Mouse (Mus musculus): Measurements from ENCODE around the gene Myoz1. TPM values are rescaled to one million over a fixed set of nuclear protein-coding genes. Genes with fewer than 3 reads are reported as not detected.
"Not testable (repeated sequence)": the region's sequence is repeated elsewhere in the genome, so short reads cannot be mapped to it uniquely, and the experiment has no call there.

Myoz1 gene
- total RNA-seq (2021) = not detected in 2 replicates
- long read RNA-seq, experiment 1, partial matches to known transcripts = 0 of 2 reads
- long read RNA-seq, experiment 1, other reads (novel, unspliced or antisense) = 0 of 2 reads
- long read RNA-seq, experiment 2 = 0 reads

- no peak for DNase-seq
Measured at GRCm38 (mm10) chr14:20656361-20656760, at the start of gene Myoz1. Gene Myoz1, minus strand, starts transcription at chr14:20656540.

GRCm38 (mm10) chr14:20703461-20703860 lies 47.1 kb upstream of the Myoz1 start:
- not testable (repeated sequence) for DNase-seq

GRCm38 (mm10) chr14:20702741-20703381 lies 46.5 kb upstream of the Myoz1 start, which contains the start of gene Chchd1:
Gene Chchd1, plus strand, starts transcription at chr14:20703006.
- DNase-seq = peak; percentile 96

GRCm38 (mm10) chr14:20702096-20702740 lies 45.9 kb upstream of the Myoz1 start:
- no peak for DNase-seq

- no peak for DNase-seq
Measured at GRCm38 (mm10) chr14:20701554-20701953, 45.2 kb upstream of the Myoz1 start.

- DNase-seq = no peak
Measured at GRCm38 (mm10) chr14:20700362-20700761, 44.0 kb upstream of the Myoz1 start.

- DNase-seq = no peak
Measured at GRCm38 (mm10) chr14:20698515-20698914, 42.2 kb upstream of the Myoz1 start.

GRCm38 (mm10) chr14:20696986-20697385 lies 40.6 kb upstream of the Myoz1 start:
- peak; percentile 71 for DNase-seq

GRCm38 (mm10) chr14:20695761-20696520 lies 39.6 kb upstream of the Myoz1 start:
- peak; percentile 40 for DNase-seq

- DNase-seq = peak; percentile 95
Measured at GRCm38 (mm10) chr14:20694884-20695760, 38.8 kb upstream of the Myoz1 start, which contains the start of gene Fut11. Gene Fut11, plus strand, starts transcription at chr14:20694968.

GRCm38 (mm10) chr14:20694185-20694883 lies 38.0 kb upstream of the Myoz1 start:
- no peak for DNase-seq

GRCm38 (mm10) chr14:20693589-20694101 lies 37.3 kb upstream of the Myoz1 start:
- DNase-seq = no peak

GRCm38 (mm10) chr14:20691772-20692171 lies 35.4 kb upstream of the Myoz1 start:
- no peak for DNase-seq

- DNase-seq = no peak
Measured at GRCm38 (mm10) chr14:20689009-20689408, 32.7 kb upstream of the Myoz1 start.

GRCm38 (mm10) chr14:20686576-20686975 lies 30.2 kb upstream of the Myoz1 start:
- no peak for DNase-seq

GRCm38 (mm10) chr14:20682498-20682897 lies 26.2 kb upstream of the Myoz1 start:
- DNase-seq = peak; percentile 38

- no peak for DNase-seq
Measured at GRCm38 (mm10) chr14:20681742-20682141, 25.4 kb upstream of the Myoz1 start.

GRCm38 (mm10) chr14:20677906-20678305 lies 21.6 kb upstream of the Myoz1 start:
- no peak for DNase-seq

GRCm38 (mm10) chr14:20674064-20674833 lies 17.9 kb upstream of the Myoz1 start, which contains the start of gene Sec24c:
Gene Sec24c, plus strand, starts transcription at chr14:20674308.
- peak; percentile 100 for DNase-seq

- no peak for DNase-seq
Measured at GRCm38 (mm10) chr14:20673735-20674063, 17.4 kb upstream of the Myoz1 start.
